Mouse (Mus musculus) ES-E14 (cell line): ENCODE data around the gene Pigv.

Experiments
- CHD2 ChIP-seq: IDR thresholded peaks from 2 replicates; pipeline ENCODE4 v1.6.1; 2014; ENCODE audit warnings: mild to moderate bottlenecking, low read depth, low read length, inconsistent platforms
- ZC3H11A ChIP-seq: IDR thresholded peaks from 2 replicates; pipeline ENCODE4 v1.6.1; 2012; ENCODE audit warnings: low read depth, mild to moderate bottlenecking, inconsistent platforms, low read length, borderline replicate concordance

- TF ChIP-seq ZC3H11A (no peak), CHD2 (no peak)
Measured at GRCm38 (mm10) chr4:133700905-133701368, 28.5 kb upstream of the Pigv start.
